Mouse (Mus musculus) midbrain, postnatal 0 days (tissue): ENCODE measurements at regions not wholly inside any gene's neighbourhood (a gene's known extent, or its start where the extent isn't known, plus 50 kb on each side); places are given as distances from the start of the nearest gene placed in this dataset.

Source experiments
- ATAC-seq: fragments of 200-750 bp; cut with Nextera tagmentation; 2 replicates; pipeline ENCODE4 v1.8.0; 2017; ENCODE audit warnings: moderate number of reproducible peaks, mild to moderate bottlenecking, moderate TSS enrichment, moderate library complexity; ENCODE audit not compliant: low FRiP score
- DNase-seq: peaks from one replicate; pipeline ENCODE4 v3.0.0-alpha.2; 2015; ENCODE audit warnings: low spot score
- H3K27ac ChIP-seq: fragments of 300-500 bp; sonication (generic); 2 replicates; pipeline ENCODE4 v1.5.1; 2014; ENCODE audit warnings: low read depth, mild to moderate bottlenecking, low read length, mixed read lengths
- H3K27me3 ChIP-seq: fragments of 300-500 bp; sonication (generic); 2 replicates; pipeline ENCODE4 v1.6.1; 2014; ENCODE audit warnings: low read length, control low read depth, mixed read lengths; ENCODE audit not compliant: insufficient read depth
- H3K36me3 ChIP-seq: fragments of 300-500 bp; sonication (generic); 2 replicates; pipeline ENCODE4 v1.6.1; 2014; ENCODE audit warnings: low read length, control low read depth, mixed read lengths; ENCODE audit not compliant: insufficient read depth
- H3K4me1 ChIP-seq: fragments of 300-500 bp; sonication (generic); 2 replicates; pipeline ENCODE4 v1.6.1; 2014; ENCODE audit warnings: mild to moderate bottlenecking, control low read depth, antibody characterized with exemption, low read length, mixed read lengths; ENCODE audit not compliant: insufficient read depth
- H3K4me2 ChIP-seq: fragments of 300-500 bp; sonication (generic); 2 replicates; pipeline ENCODE4 v1.6.1; 2014; ENCODE audit warnings: low read depth, mild to moderate bottlenecking, low read length, mixed read lengths; ENCODE audit not compliant: poor library complexity, severe bottlenecking
- H3K4me3 ChIP-seq: fragments of 300-500 bp; sonication (generic); 2 replicates; pipeline ENCODE4 v1.5.1; 2014; ENCODE audit warnings: low read depth, mild to moderate bottlenecking, low read length, moderate library complexity
- H3K9ac ChIP-seq: fragments of 300-500 bp; sonication (generic); replicated peaks from 2 replicates; pipeline ENCODE4 v1.6.1; 2014; ENCODE audit warnings: mild to moderate bottlenecking, low read length, moderate library complexity, mixed read lengths; ENCODE audit not compliant: poor library complexity, severe bottlenecking
- H3K9me3 ChIP-seq: fragments of 300-500 bp; sonication (generic); 2 replicates; pipeline ENCODE4 v1.6.1; 2016; ENCODE audit warnings: low read length, control low read depth
- CTCF ChIP-seq: IDR thresholded peaks from 2 replicates; pipeline ENCODE4 v1.5.1; 2016; ENCODE audit warnings: antibody characterized with exemption, mild to moderate bottlenecking
- WGBS: fragments of 180-500 bp; shearing (Covaris S2); extraction: QIAGEN DNeasy Blood & Tissue Kit; methylation state at CpG from one replicate; pipeline ENCODE4 v1.1.7; 2014; 5-methylcytosine and 5-hydroxymethylcytosine counted together

- no peak overlapping the region for H3K27ac ChIP-seq
- H3K4me3 ChIP-seq: no peak overlapping the region
- no peaks in the 10 kb centered on the region for H3K27me3 ChIP-seq
- H3K4me1 ChIP-seq: no peaks in the 10 kb centered on the region
- no peak overlapping the region for H3K9ac ChIP-seq
- H3K9me3 ChIP-seq: no peaks in the 10 kb centered on the region
- TF ChIP-seq CTCF: no peak
- H3K36me3 ChIP-seq: no peaks in the 10 kb centered on the region
- no peak for DNase-seq
- 82% methylated on average over 4 of the region's 4 CpGs for whole genome bisulfite sequencing
- no peak overlapping the region for H3K4me2 ChIP-seq
- no peak for ATAC-seq
These were observed 200.6 kb downstream of the Ktn1 start for GRCm38 (mm10) chr14:47848861-47849260.

DNA sequence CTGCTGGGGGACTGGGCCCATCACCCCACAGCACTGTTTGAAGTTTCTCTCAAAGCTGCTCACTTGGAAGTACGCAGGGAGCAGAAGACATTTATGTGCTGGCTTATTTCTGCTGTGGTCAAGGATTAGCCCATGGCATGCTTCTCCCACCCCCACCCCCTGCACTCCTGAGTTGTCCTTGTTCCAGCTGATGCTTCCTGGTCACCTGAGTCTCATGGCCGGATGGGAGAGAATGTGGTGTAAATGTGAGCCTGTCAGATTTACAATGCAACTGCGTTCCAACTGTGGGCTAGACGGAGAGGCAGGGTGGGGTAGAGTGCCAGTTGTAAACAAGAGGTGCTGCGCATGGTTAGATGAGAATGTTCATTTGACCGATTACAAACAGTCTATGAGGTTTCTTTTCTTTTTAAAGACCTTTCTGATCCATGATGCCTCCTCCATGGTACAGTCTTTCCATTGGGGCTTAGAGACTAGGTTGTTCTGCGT lies 208.1 kb downstream of the Ktn1 start:
- ATAC-seq: no peak

DNA sequence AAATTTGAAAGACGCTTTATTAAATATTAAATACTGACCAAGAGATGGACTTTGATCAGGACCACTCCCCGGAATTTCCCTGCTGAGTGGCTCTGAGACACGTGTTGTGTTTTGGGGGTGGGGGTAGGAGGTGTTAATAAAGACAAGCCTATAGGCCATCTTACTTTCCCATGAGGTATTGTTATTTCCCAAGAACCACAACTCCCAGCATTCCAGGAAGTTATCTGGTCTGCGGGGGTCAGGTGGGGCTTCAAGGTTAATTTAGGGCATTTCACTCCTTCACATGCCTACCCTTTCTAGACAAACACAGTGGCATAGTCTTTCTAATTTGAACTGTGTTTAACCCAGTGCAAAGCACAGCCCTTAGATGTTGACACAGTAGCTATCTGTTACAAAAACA lies 209.0 kb downstream of the Ktn1 start:
- no peak for TF ChIP-seq CTCF
- H3K9ac ChIP-seq: no peak overlapping the region
- WGBS: 68% methylated on average over 4 of the region's 4 CpGs
- H3K4me2 ChIP-seq: no peak overlapping the region
- H3K36me3 ChIP-seq: no peaks in the 10 kb centered on the region
- DNase-seq: no peak
- no peak for ATAC-seq
- no peak overlapping the region for H3K27ac ChIP-seq
- no peaks in the 10 kb centered on the region for H3K9me3 ChIP-seq
- no peaks in the 10 kb centered on the region for H3K27me3 ChIP-seq
- H3K4me1 ChIP-seq: no peaks in the 10 kb centered on the region
- H3K4me3 ChIP-seq: no peak overlapping the region

More for the DNA sequence above, 208.1 kb downstream of the Ktn1 start:
- no peak overlapping the region for H3K9ac ChIP-seq
- no peak for DNase-seq
- H3K4me2 ChIP-seq: no peak overlapping the region
- no peak overlapping the region for H3K4me3 ChIP-seq
- H3K4me1 ChIP-seq: no peaks in the 10 kb centered on the region
- no peaks in the 10 kb centered on the region for H3K27me3 ChIP-seq
- no peaks in the 10 kb centered on the region for H3K36me3 ChIP-seq
- no peak for TF ChIP-seq CTCF
- no peaks in the 10 kb centered on the region for H3K9me3 ChIP-seq
- WGBS: 61% methylated on average over 7 of the region's 7 CpGs
- H3K27ac ChIP-seq: no peak overlapping the region

DNA sequence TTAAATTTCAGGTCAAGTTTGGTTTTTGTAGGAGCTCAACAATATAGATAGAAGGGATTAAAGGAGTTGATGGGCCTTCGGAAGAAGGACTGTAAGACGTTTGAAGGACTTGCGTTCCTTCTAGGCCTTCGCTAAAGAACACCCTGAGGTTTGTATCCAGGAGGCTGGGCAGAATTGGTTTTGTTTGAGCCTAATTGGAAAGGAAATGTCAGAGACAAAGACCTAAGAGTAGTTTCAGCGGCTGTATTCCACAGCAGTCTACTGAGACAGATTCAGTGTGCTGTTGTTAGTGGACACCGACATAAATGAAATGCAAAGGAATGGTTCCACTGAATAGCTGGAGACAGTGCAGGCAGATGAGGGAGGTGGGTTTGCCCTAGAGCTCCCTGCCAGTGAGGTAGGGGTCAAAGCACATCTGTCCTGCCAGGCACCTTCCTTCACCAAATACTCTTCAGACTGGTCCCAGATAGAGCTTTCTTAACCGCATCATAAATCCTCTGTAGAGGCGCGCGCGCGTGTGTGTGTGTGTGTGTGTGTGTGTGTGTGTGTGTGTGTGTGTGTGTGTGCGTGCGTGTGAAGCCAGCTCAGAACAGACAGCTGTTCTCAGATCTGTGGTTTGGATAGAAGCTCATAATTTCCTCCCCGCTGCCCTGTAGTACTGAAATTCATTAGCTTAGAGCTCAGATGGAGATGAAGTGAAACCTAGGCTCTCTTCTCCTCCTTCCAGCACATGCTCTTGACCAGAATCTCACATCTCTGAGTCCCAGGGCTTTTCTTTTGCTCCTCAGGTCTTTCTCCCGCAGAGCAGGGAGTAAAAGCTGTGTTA lies 209.7 kb downstream of the Ktn1 start:
- Histone ChIP-seq H3K36me3 (no peaks in the 10 kb centered on the region), H3K4me1 (no peaks in the 10 kb centered on the region), H3K27me3 (no peaks in the 10 kb centered on the region), H3K27ac (no peak overlapping the region), H3K4me3 (no peak overlapping the region), H3K9ac (no peak overlapping the region), H3K9me3 (no peaks in the 10 kb centered on the region), H3K4me2 (no peak overlapping the region)
- 81% methylated on average over 16 of the region's 16 CpGs for WGBS
- DNase-seq (no peak), ATAC-seq (no peak)
- TF ChIP-seq CTCF: no peak

- Histone ChIP-seq H3K27ac (no peak overlapping the region), H3K4me2 (no peak overlapping the region), H3K9me3 (no peaks in the 10 kb centered on the region), H3K9ac (no peak overlapping the region), H3K4me3 (no peak overlapping the region), H3K36me3 (no peaks in the 10 kb centered on the region), H3K27me3 (no peaks in the 10 kb centered on the region), H3K4me1 (no peaks in the 10 kb centered on the region)
- 54% methylated on average over 1 of the region's 1 CpGs for WGBS
- TF ChIP-seq CTCF: no peak
- no peak for ATAC-seq
- DNase-seq: no peak
These were observed 214.3 kb downstream of the Ktn1 start for GRCm38 (mm10) chr14:47862556-47862955.

DNA sequence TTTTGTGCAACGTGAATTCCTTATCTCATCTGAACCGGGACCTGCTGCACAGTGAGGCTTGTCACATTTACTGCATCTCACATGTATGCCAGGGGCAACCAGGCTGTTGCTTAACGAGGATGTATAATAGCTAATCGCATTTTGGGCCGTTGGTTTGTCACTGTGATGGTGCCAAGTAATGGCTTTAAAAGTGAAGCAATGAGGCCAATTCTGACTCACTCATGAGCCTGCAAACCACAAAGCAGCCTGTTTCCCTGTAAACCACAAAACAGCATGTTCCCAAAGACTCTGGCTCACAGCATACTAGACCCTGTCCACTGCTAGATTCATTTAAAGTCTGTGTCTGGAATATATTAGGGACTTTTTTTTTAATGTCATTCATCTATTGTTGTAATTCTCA lies 214.8 kb downstream of the Ktn1 start:
- Histone ChIP-seq H3K4me2 (no peak overlapping the region), H3K4me3 (no peak overlapping the region), H3K4me1 (no peaks in the 10 kb centered on the region), H3K36me3 (no peaks in the 10 kb centered on the region), H3K9me3 (no peaks in the 10 kb centered on the region), H3K27ac (no peak overlapping the region), H3K27me3 (no peaks in the 10 kb centered on the region), H3K9ac (no peak overlapping the region)
- 37% methylated on average over 5 of the region's 5 CpGs for WGBS
- TF ChIP-seq CTCF: no peak
- DNase-seq: peak; percentile 54
- ATAC-seq: no peak
